Mouse (Mus musculus) ES-Bruce4 (cell line): Measurements from ENCODE around the gene Mrpl16.

Experiments used
- CTCF ChIP-seq: IDR thresholded peaks from one replicate; pipeline ENCODE4 v1.8.1; 2011; ENCODE audit warnings: low read depth, low read length
- EP300 ChIP-seq: IDR thresholded peaks from 2 replicates; pipeline ENCODE4 v1.6.1; 2011; ENCODE audit warnings: low read depth, low read length; ENCODE audit not compliant: insufficient read depth
- POLR2A ChIP-seq: IDR thresholded peaks from one replicate; pipeline ENCODE4 v1.8.1; 2011; ENCODE audit warnings: low read length; ENCODE audit not compliant: insufficient read depth

DNA sequence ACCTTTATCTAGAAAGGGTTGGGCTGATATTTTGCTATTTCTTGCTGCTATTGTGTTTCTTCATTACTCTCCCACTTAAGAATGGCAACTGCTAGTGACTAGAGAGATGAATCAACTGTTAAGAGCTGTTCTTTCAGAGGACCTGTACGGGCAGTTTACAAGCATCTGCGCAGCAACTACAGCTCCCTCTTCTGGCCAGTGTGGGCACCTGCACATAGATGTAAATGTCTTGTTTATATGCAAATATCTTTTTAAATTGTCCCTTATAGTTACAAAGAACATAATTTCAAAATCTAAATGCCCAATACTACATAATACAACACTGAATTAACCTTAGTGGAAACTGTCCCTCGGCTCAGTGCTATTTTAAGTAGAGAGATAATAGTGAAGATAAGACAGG is 2.0 kb upstream of the Mrpl16 start:
- no peak for TF ChIP-seq EP300
- TF ChIP-seq CTCF = peak; percentile 87
- no peak for TF ChIP-seq POLR2A
